Mouse (Mus musculus) G1E (cell line): ENCODE measurements around the gene Pcsk2.

ENCODE experiments used
- GATA1 ChIP-seq: IDR thresholded peaks from 2 replicates; pipeline ENCODE4 v1.6.1; 2012; ENCODE audit warnings: borderline replicate concordance, low read length, inconsistent platforms, mixed read lengths
- POLR2AphosphoS5 ChIP-seq: IDR thresholded peaks from 2 replicates; pipeline ENCODE4 v1.6.1; 2012; ENCODE audit warnings: low read depth, low read length, inconsistent platforms; ENCODE audit not compliant: insufficient replicate concordance

DNA sequence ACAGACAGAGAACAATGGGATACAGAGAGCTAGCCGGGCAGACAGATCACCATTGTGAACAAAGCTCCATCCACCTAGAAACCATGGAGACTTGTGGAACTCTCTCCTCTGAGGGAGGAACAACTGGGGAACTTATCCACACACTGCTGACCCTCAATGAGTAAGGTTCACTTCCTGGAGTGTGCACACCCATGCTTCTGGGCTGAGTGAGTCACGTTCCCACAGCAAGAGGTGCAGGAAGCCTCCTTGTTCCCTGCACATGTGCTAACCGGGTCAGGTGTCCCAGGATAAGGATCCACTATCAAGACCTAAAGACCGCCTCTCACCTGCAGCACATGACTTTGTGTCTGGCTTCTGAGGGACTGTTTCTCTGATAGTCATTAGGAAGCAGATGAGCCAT, 307.5 kb downstream of the Pcsk2 start:
- TF ChIP-seq POLR2AphosphoS5 (no peak), GATA1 (no peak)
